Mouse (Mus musculus) liver, adult 2 months (tissue): ENCODE results near the gene Tmem158. TPM values are rescaled to one million over a fixed set of nuclear protein-coding genes. Genes with fewer than 3 reads are reported as not detected.

Experiments used
- DNase-seq: peaks from one replicate; pipeline ENCODE4 v3.0.0-alpha.2; 2011; ENCODE audit warnings: low read depth, low spot score; ENCODE audit errors: extremely low read depth
- H3K27ac ChIP-seq: fragments of 200-500 bp; replicated peaks from 2 replicates; pipeline ENCODE4 v1.5.1; 2012; ENCODE audit warnings: low read depth, mild to moderate bottlenecking, control low read depth, inconsistent platforms, low read length; ENCODE audit not compliant: insufficient read depth
- H3K27me3 ChIP-seq: fragments of 200-500 bp; 2 replicates; pipeline ENCODE4 v1.6.1; 2012; ENCODE audit warnings: mild to moderate bottlenecking, moderate library complexity, low read length, inconsistent platforms; ENCODE audit not compliant: control insufficient read depth, insufficient read depth
- H3K36me3 ChIP-seq: fragments of 200-500 bp; 2 replicates; pipeline ENCODE4 v1.6.1; 2012; ENCODE audit warnings: low read length, inconsistent platforms; ENCODE audit not compliant: control insufficient read depth, insufficient read depth
- H3K4me1 ChIP-seq: fragments of 200-500 bp; 2 replicates; pipeline ENCODE4 v1.6.1; 2011; ENCODE audit warnings: low read length; ENCODE audit not compliant: control insufficient read depth, insufficient read depth
- H3K4me3 ChIP-seq: fragments of 200-500 bp; 2 replicates; pipeline ENCODE4 v1.5.1; 2011; ENCODE audit warnings: low read depth, mild to moderate bottlenecking, control low read depth, low read length, moderate library complexity; ENCODE audit not compliant: insufficient read depth
- H3K79me2 ChIP-seq: fragments of 200-500 bp; 2 replicates; pipeline ENCODE4 v1.6.1; 2012; ENCODE audit warnings: inconsistent platforms, mild to moderate bottlenecking, low read length, moderate library complexity; ENCODE audit not compliant: control insufficient read depth, insufficient read depth
- H3K9ac ChIP-seq: fragments of 200-500 bp; 2 replicates; pipeline ENCODE4 v1.6.1; 2012; ENCODE audit warnings: low read depth, mild to moderate bottlenecking, control low read depth, inconsistent platforms, low read length
- CTCF ChIP-seq: fragments of 200-500 bp; IDR thresholded peaks from 2 replicates; pipeline ENCODE4 v1.5.1; 2011; ENCODE audit warnings: low read depth, low read length, control low read depth
- POLR2A ChIP-seq: fragments of 200-500 bp; IDR thresholded peaks from 2 replicates; pipeline ENCODE4 v1.6.1; 2011; ENCODE audit warnings: low read length, control low read depth; ENCODE audit not compliant: insufficient read depth; ENCODE audit errors: extremely low read depth
- WGBS: fragments of 180-500 bp; shearing (Covaris S2); methylation state at CpG from one replicate; pipeline ENCODE4 v1.1.7; 2018; 5-methylcytosine and 5-hydroxymethylcytosine counted together
- polyA plus RNA-seq: library from polyadenylated mRNA; depleted of rRNA; stranded (reverse); fragments of >200 nt; gene quantifications from 2 replicates; pipeline ENCODE4 v1.2.3, GENCODE M21; 2012
- total RNA-seq: library from RNA; depleted of rRNA; stranded (reverse); fragments of >200 nt; gene quantifications from 2 replicates; pipeline ENCODE4 v1.2.3, GENCODE M21; 2014

The Tmem158 gene
- total and polyA plus RNA-seq, 2 experiments, result 0.09 to 0.76 TPM

- Histone ChIP-seq H3K4me1 (no peaks in the 10 kb centered on the region), H3K4me3 (no peak overlapping the region), H3K27me3 (no peaks in the 10 kb centered on the region), H3K9ac (peak overlapping the region; percentile 58; the same call in 1 of the 2 replicates), H3K79me2 (no peaks in the 10 kb centered on the region), H3K27ac (peak overlapping the region; percentile 89), H3K36me3 (no peaks in the 10 kb centered on the region)
- WGBS, result 61% methylated on average over 2 of the region's 2 CpGs
- no peak for DNase-seq
- no peak for TF ChIP-seq POLR2A
- TF ChIP-seq CTCF, result no peak
Observed at GRCm38 (mm10) chr9:123237739-123238138, 22.8 kb downstream of the Tmem158 start.

- no peaks in the 10 kb centered on the region for H3K4me1 ChIP-seq
- 60% methylated on average over 3 of the region's 3 CpGs for WGBS
- H3K79me2 ChIP-seq, result no peaks in the 10 kb centered on the region
- H3K4me3 ChIP-seq, result no peak overlapping the region
- no peak for DNase-seq
- TF ChIP-seq POLR2A (no peak), CTCF (no peak)
- H3K27ac ChIP-seq, result no peak overlapping the region
- H3K27me3 ChIP-seq, result no peaks in the 10 kb centered on the region
- H3K9ac ChIP-seq, result no peak overlapping the region
- H3K36me3 ChIP-seq, result no peaks in the 10 kb centered on the region
Observed at GRCm38 (mm10) chr9:123235621-123236020, 24.9 kb downstream of the Tmem158 start.

- 88% methylated on average over 4 of the region's 4 CpGs for WGBS
- DNase-seq, result no peak
- no peak overlapping the region for H3K27ac ChIP-seq
- no peaks in the 10 kb centered on the region for H3K79me2 ChIP-seq
- no peaks in the 10 kb centered on the region for H3K27me3 ChIP-seq
- H3K9ac ChIP-seq, result no peak overlapping the region
- TF ChIP-seq CTCF (no peak), POLR2A (no peak)
- H3K36me3 ChIP-seq, result no peaks in the 10 kb centered on the region
- H3K4me1 ChIP-seq, result peaks cover 3% of the 10 kb centered on the region; the same call in 1 of the 2 replicates
- H3K4me3 ChIP-seq, result no peak overlapping the region
Observed at GRCm38 (mm10) chr9:123229826-123230225, 30.7 kb downstream of the Tmem158 start.

DNA sequence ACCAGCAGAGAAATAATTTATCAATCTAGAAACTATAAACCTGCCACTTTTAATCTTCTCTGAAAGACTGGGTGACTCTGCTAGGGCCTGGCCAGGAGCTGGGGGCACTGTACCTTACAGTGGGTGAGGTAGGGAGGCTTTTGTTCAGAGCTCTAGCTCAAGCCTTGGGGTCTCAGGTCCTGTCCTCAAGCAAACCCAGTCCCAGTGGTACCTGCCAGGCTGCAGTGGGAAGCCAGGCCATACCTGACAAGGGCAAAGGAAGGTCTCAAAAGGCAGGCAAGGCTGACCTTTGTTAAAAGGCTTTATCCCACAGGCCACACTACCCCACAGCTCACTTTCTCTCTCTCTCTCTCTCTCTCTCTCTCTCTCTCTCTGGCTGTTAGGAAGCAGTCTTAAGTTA, 31.9 kb downstream of the Tmem158 start:
- Histone ChIP-seq H3K4me3 (no peak overlapping the region), H3K9ac (no peak overlapping the region), H3K79me2 (no peaks in the 10 kb centered on the region), H3K27me3 (no peaks in the 10 kb centered on the region), H3K36me3 (no peaks in the 10 kb centered on the region), H3K4me1 (peaks cover 10% of the 10 kb centered on the region), H3K27ac (no peak overlapping the region)
- no peak for DNase-seq
- TF ChIP-seq CTCF, result no peak
- no peak for TF ChIP-seq POLR2A

- 82% methylated on average over 3 of the region's 3 CpGs for WGBS
- DNase-seq, result no peak
- H3K9ac ChIP-seq, result no peak overlapping the region
- H3K79me2 ChIP-seq, result no peaks in the 10 kb centered on the region
- no peak overlapping the region for H3K4me3 ChIP-seq
- TF ChIP-seq POLR2A (no peak), CTCF (no peak)
- no peaks in the 10 kb centered on the region for H3K36me3 ChIP-seq
- no peaks in the 10 kb centered on the region for H3K27me3 ChIP-seq
- no peak overlapping the region for H3K27ac ChIP-seq
- peaks cover 10% of the 10 kb centered on the region for H3K4me1 ChIP-seq
Observed at GRCm38 (mm10) chr9:123227106-123227750, 33.3 kb downstream of the Tmem158 start.

GRCm38 (mm10) chr9:123224863-123225431, 35.6 kb downstream of the Tmem158 start:
- Histone ChIP-seq H3K27ac (no peak overlapping the region), H3K36me3 (no peaks in the 10 kb centered on the region), H3K4me1 (peaks cover 10% of the 10 kb centered on the region), H3K79me2 (no peaks in the 10 kb centered on the region), H3K9ac (no peak overlapping the region), H3K27me3 (no peaks in the 10 kb centered on the region), H3K4me3 (no peak overlapping the region)
- TF ChIP-seq CTCF (no peak), POLR2A (no peak)
- peak; percentile 90 for DNase-seq
- WGBS, result 17% methylated on average over 2 of the region's 2 CpGs
